Mouse (Mus musculus): ENCODE measurements at regions not wholly inside any gene's neighbourhood (a gene's known extent, or its start where the extent isn't known, plus 50 kb on each side); places are given as distances from the start of the nearest gene placed in this dataset.
"Not testable (repeated sequence)": the region's sequence is repeated elsewhere in the genome, so short reads cannot be mapped to it uniquely, and the experiment has no call there.

GRCm38 (mm10) chr13:72250419-72250818 lies 286.9 kb upstream of the Irx1 start:
- H3K27me3 ChIP-seq (replicated peaks) = no peaks in the 10 kb centered on the region
- no peaks in the 10 kb centered on the region for H3K4me1 ChIP-seq
- H3K4me3 ChIP-seq = no peak overlapping the region
- H3K9ac ChIP-seq = no peak overlapping the region
- no peaks in the 10 kb centered on the region for H3K36me3 ChIP-seq
- no peaks in the 10 kb centered on the region for H3K9me3 ChIP-seq (replicated peaks)
- H3K27ac ChIP-seq = no peak overlapping the region
- no peak overlapping the region for H3K4me2 ChIP-seq
- ATAC-seq = no peak

DNA sequence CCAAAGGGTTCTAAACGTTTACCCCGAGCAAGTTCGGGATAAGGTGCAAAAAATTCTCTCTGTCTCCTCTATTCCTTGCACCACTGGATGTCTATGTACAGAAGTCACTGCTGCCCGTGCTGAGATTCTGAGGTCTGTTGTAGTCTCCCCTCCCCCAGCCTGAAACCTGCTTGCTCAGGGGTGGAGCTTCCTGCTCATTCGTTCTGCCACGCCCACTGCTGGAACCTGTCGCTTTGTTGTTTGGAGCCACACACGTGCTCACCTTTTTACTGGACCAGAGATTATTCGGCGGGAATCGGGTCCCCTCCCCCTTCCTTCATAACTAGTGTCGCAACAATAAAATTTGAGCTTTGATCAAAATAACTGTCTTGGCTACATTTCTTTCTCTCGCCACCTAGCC lies 289.7 kb upstream of the Irx1 start:
- 47% methylated on average over 13 of the region's 13 CpGs for WGBS (ENCODE audit: insufficient replicate concordance)
- not testable (repeated sequence) for ATAC-seq; H3K4me2 ChIP-seq; H3K9me3 ChIP-seq (replicated peaks); H3K36me3 ChIP-seq; H3K4me1 ChIP-seq; H3K27me3 ChIP-seq (replicated peaks); H3K27ac ChIP-seq; H3K4me3 ChIP-seq; H3K9ac ChIP-seq

GRCm38 (mm10) chr13:72258794-72259193 lies 295.3 kb upstream of the Irx1 start:
- ATAC-seq = no peak
- 78% methylated on average over 2 of the region's 2 CpGs for WGBS (ENCODE audit: insufficient replicate concordance)
- no peak overlapping the region for H3K4me2 ChIP-seq
- no peak overlapping the region for H3K27ac ChIP-seq
- H3K4me3 ChIP-seq = no peak overlapping the region
- no peaks in the 10 kb centered on the region for H3K27me3 ChIP-seq (replicated peaks)
- H3K9me3 ChIP-seq (replicated peaks) = no peaks in the 10 kb centered on the region
- no peak overlapping the region for H3K9ac ChIP-seq
- H3K4me1 ChIP-seq = no peaks in the 10 kb centered on the region
- no peaks in the 10 kb centered on the region for H3K36me3 ChIP-seq

GRCm38 (mm10) chr13:72264416-72264815 lies 300.9 kb upstream of the Irx1 start:
- H3K4me2 ChIP-seq = no peak overlapping the region
- H3K27ac ChIP-seq = no peak overlapping the region
- no peaks in the 10 kb centered on the region for H3K4me1 ChIP-seq
- H3K9ac ChIP-seq = no peak overlapping the region
- no peak overlapping the region for H3K4me3 ChIP-seq
- 58% methylated on average over 3 of the region's 3 CpGs for WGBS (ENCODE audit: insufficient replicate concordance)
- ATAC-seq = no peak
- no peaks in the 10 kb centered on the region for H3K27me3 ChIP-seq (replicated peaks)
- H3K36me3 ChIP-seq = no peaks in the 10 kb centered on the region
- no peaks in the 10 kb centered on the region for H3K9me3 ChIP-seq (replicated peaks)

DNA sequence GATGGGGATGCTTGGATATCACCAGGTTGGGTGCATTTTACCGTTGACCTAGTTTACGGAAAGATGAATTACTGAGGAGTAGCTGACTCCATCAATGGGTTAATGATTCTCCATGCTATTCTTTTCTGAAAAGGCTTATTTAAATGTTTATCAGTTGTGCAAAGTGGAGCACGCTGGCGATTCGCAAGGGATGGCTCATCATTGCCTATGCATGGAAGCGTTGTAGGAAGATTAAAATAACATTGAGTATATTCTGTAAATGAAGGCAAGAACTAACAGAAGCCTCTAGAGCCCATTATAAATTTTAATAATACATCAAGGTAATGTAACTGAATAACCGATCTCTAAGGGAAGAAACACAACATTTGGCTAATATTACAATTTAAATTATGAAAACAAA lies 301.6 kb upstream of the Irx1 start:
- Histone ChIP-seq H3K36me3 (no peaks in the 10 kb centered on the region), H3K4me3 (no peak overlapping the region), H3K4me1 (no peaks in the 10 kb centered on the region), H3K4me2 (no peak overlapping the region), H3K9ac (no peak overlapping the region), H3K27ac (no peak overlapping the region), H3K9me3 (replicated peaks) (no peaks in the 10 kb centered on the region), H3K27me3 (replicated peaks) (no peaks in the 10 kb centered on the region)
- WGBS (ENCODE audit: insufficient replicate concordance) = 77% methylated on average over 7 of the region's 7 CpGs
- ATAC-seq = no peak

- no peaks in the 10 kb centered on the region for H3K4me1 ChIP-seq
Measured at GRCm38 (mm10) chr13:72265650-72266049, 302.1 kb upstream of the Irx1 start.

DNA sequence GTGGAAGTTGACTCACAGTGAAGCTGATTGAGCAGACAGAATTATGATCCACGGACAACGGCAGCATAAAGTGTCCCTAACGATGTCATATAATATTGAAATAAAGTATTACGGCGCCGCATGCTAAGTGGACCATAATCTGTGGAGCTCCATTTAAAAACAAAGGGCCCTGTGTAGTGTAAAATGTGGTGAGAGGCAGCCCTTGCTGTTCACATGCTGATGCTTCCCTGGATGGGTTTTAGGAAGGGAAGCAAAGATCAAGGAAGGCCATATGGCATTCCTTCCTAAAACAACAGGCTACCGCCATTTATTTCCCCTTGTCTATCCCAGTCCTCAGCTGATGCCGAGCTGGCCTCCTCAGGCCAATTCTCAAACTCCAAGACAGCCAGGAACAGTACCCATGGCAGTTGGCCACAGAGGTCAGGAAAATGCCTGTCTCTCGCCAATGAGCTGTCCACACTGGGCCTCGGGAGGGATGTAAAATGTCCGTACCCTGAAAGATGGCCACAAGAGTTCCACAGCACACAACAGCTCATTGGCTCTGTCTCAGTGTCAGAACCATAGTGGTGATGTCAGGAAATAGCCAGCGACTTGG lies 302.7 kb upstream of the Irx1 start:
- Histone ChIP-seq H3K9ac (no peak overlapping the region), H3K36me3 (no peaks in the 10 kb centered on the region), H3K27ac (no peak overlapping the region), H3K27me3 (replicated peaks) (no peaks in the 10 kb centered on the region), H3K4me2 (no peak overlapping the region), H3K4me1 (no peaks in the 10 kb centered on the region), H3K4me3 (no peak overlapping the region), H3K9me3 (replicated peaks) (no peaks in the 10 kb centered on the region)
- WGBS (ENCODE audit: insufficient replicate concordance) = 77% methylated on average over 12 of the region's 12 CpGs
- no peak for ATAC-seq

More at GRCm38 (mm10) chr13:72265650-72266049, 302.1 kb upstream of the Irx1 start:
- H3K4me3 ChIP-seq = no peak overlapping the region
- no peaks in the 10 kb centered on the region for H3K27me3 ChIP-seq (replicated peaks)
- ATAC-seq = no peak
- no peaks in the 10 kb centered on the region for H3K36me3 ChIP-seq
- H3K27ac ChIP-seq = no peak overlapping the region
- no peak overlapping the region for H3K9ac ChIP-seq
- WGBS (ENCODE audit: insufficient replicate concordance) = 79% methylated on average over 11 of the region's 11 CpGs
- H3K4me2 ChIP-seq = no peak overlapping the region
- H3K9me3 ChIP-seq (replicated peaks) = no peaks in the 10 kb centered on the region

GRCm38 (mm10) chr13:72280343-72280742 lies 316.8 kb upstream of the Irx1 start:
- no peaks in the 10 kb centered on the region for H3K4me1 ChIP-seq
- no peak overlapping the region for H3K4me2 ChIP-seq
- no peak overlapping the region for H3K27ac ChIP-seq
- no peaks in the 10 kb centered on the region for H3K36me3 ChIP-seq
- H3K4me3 ChIP-seq = no peak overlapping the region
- no peaks in the 10 kb centered on the region for H3K9me3 ChIP-seq (replicated peaks)
- no peak for ATAC-seq
- WGBS (ENCODE audit: insufficient replicate concordance) = 25% methylated on average over 2 of the region's 2 CpGs
- no peaks in the 10 kb centered on the region for H3K27me3 ChIP-seq (replicated peaks)
- no peak overlapping the region for H3K9ac ChIP-seq

DNA sequence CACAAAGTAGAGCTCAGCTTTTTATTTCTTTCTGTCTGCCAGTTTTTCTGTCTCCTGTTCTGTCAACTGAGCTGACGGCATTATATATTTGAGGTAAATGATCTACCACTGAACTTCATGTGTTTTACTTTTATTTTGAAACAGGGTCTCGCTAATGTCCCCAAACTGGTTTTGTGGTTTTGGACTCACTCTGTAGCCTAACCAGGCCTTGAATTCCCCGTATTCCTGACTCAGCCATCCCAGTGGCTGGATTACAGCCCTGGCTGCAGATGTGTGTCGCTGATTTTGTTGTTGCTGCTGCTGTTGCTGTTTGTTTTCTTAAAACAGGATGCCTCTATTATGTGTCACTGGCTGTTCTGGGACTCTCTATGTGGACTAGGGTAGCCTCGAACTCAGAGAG lies 317.3 kb upstream of the Irx1 start:
- no peaks in the 10 kb centered on the region for H3K36me3 ChIP-seq
- H3K4me3 ChIP-seq = no peak overlapping the region
- no peaks in the 10 kb centered on the region for H3K27me3 ChIP-seq (replicated peaks)
- H3K4me1 ChIP-seq = no peaks in the 10 kb centered on the region
- H3K27ac ChIP-seq = no peak overlapping the region
- no peak overlapping the region for H3K4me2 ChIP-seq
- H3K9me3 ChIP-seq (replicated peaks) = no peaks in the 10 kb centered on the region
- 62% methylated on average over 5 of the region's 5 CpGs for WGBS (ENCODE audit: insufficient replicate concordance)
- ATAC-seq = no peak
- no peak overlapping the region for H3K9ac ChIP-seq

GRCm38 (mm10) chr13:72282764-72283163 lies 319.2 kb upstream of the Irx1 start:
- H3K27ac ChIP-seq = no peak overlapping the region
- H3K27me3 ChIP-seq (replicated peaks) = no peaks in the 10 kb centered on the region
- H3K9me3 ChIP-seq (replicated peaks) = no peaks in the 10 kb centered on the region
- no peak for ATAC-seq
- no peaks in the 10 kb centered on the region for H3K4me1 ChIP-seq
- 77% methylated on average over 3 of the region's 3 CpGs for WGBS (ENCODE audit: insufficient replicate concordance)
- H3K4me3 ChIP-seq = no peak overlapping the region
- no peaks in the 10 kb centered on the region for H3K36me3 ChIP-seq
- H3K9ac ChIP-seq = no peak overlapping the region
- no peak overlapping the region for H3K4me2 ChIP-seq

DNA sequence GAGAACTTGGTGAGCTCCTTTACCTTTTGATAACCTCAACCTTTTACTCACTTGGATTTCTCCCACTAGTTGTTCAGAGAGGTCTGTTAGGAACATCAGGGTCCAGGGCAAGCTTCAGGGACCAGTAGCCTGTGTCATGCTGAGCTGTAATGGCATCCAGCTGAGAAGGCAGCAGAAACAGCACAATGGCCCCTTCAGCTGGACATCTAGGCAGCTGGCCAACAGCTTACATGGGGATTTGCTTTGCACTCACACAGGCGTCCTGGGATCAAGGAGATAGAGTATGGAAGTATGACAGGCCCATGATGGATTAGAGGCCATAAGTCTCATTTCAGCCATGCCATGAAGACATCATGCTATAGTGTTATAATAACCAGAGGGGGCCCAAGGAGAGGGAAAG lies 320.2 kb upstream of the Irx1 start:
- H3K27ac ChIP-seq = no peak overlapping the region
- H3K4me3 ChIP-seq = no peak overlapping the region
- H3K36me3 ChIP-seq = no peaks in the 10 kb centered on the region
- no peak overlapping the region for H3K4me2 ChIP-seq
- H3K9me3 ChIP-seq (replicated peaks) = no peaks in the 10 kb centered on the region
- no peaks in the 10 kb centered on the region for H3K27me3 ChIP-seq (replicated peaks)
- no peak overlapping the region for H3K9ac ChIP-seq
- 35% methylated on average over 1 of the region's 1 CpGs for WGBS (ENCODE audit: insufficient replicate concordance)
- H3K4me1 ChIP-seq = no peaks in the 10 kb centered on the region
- ATAC-seq = no peak

- Histone ChIP-seq H3K4me3 (no peak overlapping the region), H3K36me3 (no peaks in the 10 kb centered on the region), H3K4me1 (no peaks in the 10 kb centered on the region), H3K9me3 (replicated peaks) (no peaks in the 10 kb centered on the region), H3K27ac (no peak overlapping the region), H3K9ac (no peak overlapping the region), H3K4me2 (no peak overlapping the region), H3K27me3 (replicated peaks) (0 out of 2 replicates have a peak, but pooled peaks cover 7% of the 10 kb centered on the region)
- no peak for ATAC-seq
- 83% methylated on average over 4 of the region's 4 CpGs for WGBS (ENCODE audit: insufficient replicate concordance)
Measured at GRCm38 (mm10) chr13:72286301-72286700, 322.8 kb upstream of the Irx1 start.

DNA sequence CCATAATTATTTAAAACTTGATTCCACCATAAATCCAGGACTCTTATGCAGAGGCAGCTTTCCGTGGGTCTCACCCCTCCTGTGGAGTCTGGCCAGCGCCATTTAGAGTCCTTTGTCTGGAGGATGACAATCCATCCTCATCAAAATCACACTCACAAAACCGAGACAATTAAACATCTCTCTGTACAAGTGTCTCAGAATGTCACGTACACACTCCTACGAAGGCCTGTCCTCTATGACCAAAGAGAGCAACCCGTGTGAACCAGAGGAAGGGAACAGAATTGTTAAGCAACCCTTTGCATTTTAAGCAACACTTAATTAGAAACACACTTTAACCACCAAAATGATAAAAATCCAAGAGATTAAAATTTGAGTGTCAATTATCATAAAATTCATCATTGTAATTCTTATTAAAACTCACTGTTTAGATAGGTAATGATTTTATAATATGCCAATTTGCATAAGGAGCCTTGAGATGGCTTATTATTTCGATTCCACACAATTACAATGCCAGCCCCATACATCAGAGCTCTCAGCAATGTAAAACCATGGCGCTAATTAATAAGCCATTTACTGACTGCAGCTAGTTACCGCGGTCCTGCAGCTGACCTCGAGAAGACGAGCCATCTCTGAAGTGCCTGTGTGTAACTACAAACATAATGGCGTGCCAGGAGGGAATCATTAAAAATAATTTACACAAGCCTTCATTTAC lies 325.0 kb upstream of the Irx1 start:
- 45% methylated on average over 13 of the region's 13 CpGs for WGBS (ENCODE audit: insufficient replicate concordance)

More for the DNA sequence above, 325.0 kb upstream of the Irx1 start:
- Histone ChIP-seq H3K27ac (no peak overlapping the region), H3K9ac (no peak overlapping the region), H3K4me3 (no peak overlapping the region), H3K9me3 (replicated peaks) (no peaks in the 10 kb centered on the region), H3K4me2 (no peak overlapping the region), H3K27me3 (replicated peaks) (0 out of 2 replicates have a peak, but pooled peaks cover 7% of the 10 kb centered on the region), H3K4me1 (no peaks in the 10 kb centered on the region), H3K36me3 (no peaks in the 10 kb centered on the region)
- no peak for ATAC-seq

Data from liver, embryonic 12.5 days (tissue).